Mouse (Mus musculus) ES-Bruce4 (cell line): ENCODE data around the gene Cwc15.

Source experiments
- CTCF ChIP-seq: IDR thresholded peaks from one replicate; pipeline ENCODE4 v1.8.1; 2011; ENCODE audit warnings: low read depth, low read length
- POLR2A ChIP-seq: IDR thresholded peaks from one replicate; pipeline ENCODE4 v1.8.1; 2011; ENCODE audit warnings: low read length; ENCODE audit not compliant: insufficient read depth

GRCm38 (mm10) chr9:14520971-14521670, 20.7 kb downstream of the Cwc15 start:
- TF ChIP-seq CTCF (no peak), POLR2A (no peak)
